Mouse (Mus musculus) MEL (cell line): ENCODE measurements around the gene Cdyl. TPM values are rescaled to one million over a fixed set of nuclear protein-coding genes. Genes with fewer than 3 reads are reported as not detected.

Experiments
- DNase-seq: peaks from one replicate; pipeline ENCODE4 v3.0.0; 2011; ENCODE audit warnings: low read depth, low spot score
- H3K27ac ChIP-seq: 2 replicates; pipeline ENCODE4 v1.5.1; 2012; ENCODE audit warnings: low read depth, mild to moderate bottlenecking, control low read depth, low read length, moderate library complexity; ENCODE audit not compliant: control insufficient read depth
- H3K27me3 ChIP-seq, 2 experiments: fragments of 150-350 bp in 1 of 2; sonication (generic) in 1 of 2; 2 replicates each; pipeline ENCODE4 v1.6.1; 2012; ENCODE audit warnings: low read length in 2 of 2, mild to moderate bottlenecking in 2 of 2, improper control_type of control experiment in 1 of 2, moderate library complexity in 1 of 2; ENCODE audit not compliant: insufficient read depth in 2 of 2, control insufficient read depth in 1 of 2
- H3K36me3 ChIP-seq, 2 experiments: 2 replicates each; pipeline ENCODE4 v1.6.1; 2012 to 2014; ENCODE audit warnings: low read length in 2 of 2, improper control_type of control experiment in 1 of 2, inconsistent platforms in 1 of 2, mild to moderate bottlenecking in 1 of 2; ENCODE audit not compliant: insufficient read depth in 2 of 2, control insufficient read depth in 1 of 2
- H3K4me1 ChIP-seq, 2 experiments: fragments of 150-350 bp in 1 of 2; sonication (generic) in 1 of 2; 2 replicates each; pipeline ENCODE4 v1.6.1; 2012; ENCODE audit warnings: low read length in 2 of 2, improper control_type of control experiment in 1 of 2, mild to moderate bottlenecking in 1 of 2; ENCODE audit not compliant: insufficient read depth in 2 of 2, control insufficient read depth in 1 of 2
- H3K4me3 ChIP-seq, 2 experiments: fragments of 150-350 bp in 1 of 2; sonication (generic) in 1 of 2; 2 replicates each; pipeline ENCODE4 v1.5.1; 2012; ENCODE audit warnings: low read depth in 2 of 2, low read length in 2 of 2, mild to moderate bottlenecking in 2 of 2, moderate library complexity in 2 of 2, control low read depth in 1 of 2, improper control_type of control experiment in 1 of 2; ENCODE audit not compliant: control insufficient read depth in 1 of 2, insufficient read depth in 1 of 2
- H3K79me2 ChIP-seq: 2 replicates; pipeline ENCODE4 v1.6.1; 2012; ENCODE audit warnings: mild to moderate bottlenecking, low read length, moderate library complexity; ENCODE audit not compliant: control insufficient read depth, poor library complexity, insufficient read depth
- H3K9ac ChIP-seq: 2 replicates; pipeline ENCODE4 v1.6.1; 2012; ENCODE audit warnings: low read depth, mild to moderate bottlenecking, control low read depth, low read length, moderate library complexity; ENCODE audit not compliant: control insufficient read depth, poor library complexity, severe bottlenecking
- H3K9me3 ChIP-seq: fragments of 150-350 bp; sonication (generic); replicated peaks from 2 replicates; pipeline ENCODE4 v1.6.1; 2012; ENCODE audit warnings: mild to moderate bottlenecking, low read length, improper control_type of control experiment, moderate library complexity; ENCODE audit not compliant: insufficient read depth
- BHLHE40 ChIP-seq: IDR thresholded peaks from 2 replicates; pipeline ENCODE4 v1.6.1; 2012; ENCODE audit warnings: low read depth, mild to moderate bottlenecking, inconsistent platforms, low read length, improper control_type of control experiment, borderline replicate concordance
- CHD1 ChIP-seq: IDR thresholded peaks from 2 replicates; pipeline ENCODE4 v1.6.1; 2012; ENCODE audit warnings: low read depth, mild to moderate bottlenecking, inconsistent platforms, low read length, improper control_type of control experiment
- E2F4 ChIP-seq: IDR thresholded peaks from 2 replicates; pipeline ENCODE4 v1.6.1; 2011; ENCODE audit warnings: low read depth, low read length, improper control_type of control experiment, borderline replicate concordance
- EP300 ChIP-seq, 2 experiments: IDR thresholded peaks; 2 replicates each; pipeline ENCODE4 v1.6.1; 2011; ENCODE audit warnings: improper control_type of control experiment in 2 of 2, low read length in 2 of 2, low read depth in 1 of 2, mild to moderate bottlenecking in 1 of 2
- GATA1 ChIP-seq: IDR thresholded peaks from 2 replicates; pipeline ENCODE4 v1.6.1; 2011; ENCODE audit warnings: low read depth, low read length, improper control_type of control experiment
- JUND ChIP-seq: IDR thresholded peaks from 2 replicates; pipeline ENCODE4 v1.6.1; 2011; ENCODE audit warnings: low read depth, mild to moderate bottlenecking, improper control_type of control experiment, low read length
- KAT2A ChIP-seq: conservative IDR thresholded peaks from 2 replicates; pipeline ENCODE4 v1.6.1; 2012; ENCODE audit warnings: low read depth, low read length, improper control_type of control experiment, inconsistent platforms
- MEF2A ChIP-seq: IDR thresholded peaks from 2 replicates; pipeline ENCODE4 v1.6.1; 2014; ENCODE audit warnings: low read depth, mild to moderate bottlenecking, inconsistent platforms, low read length, improper control_type of control experiment; ENCODE audit not compliant: poor library complexity, insufficient replicate concordance, severe bottlenecking; ENCODE audit errors: extremely low read depth
- MXI1 ChIP-seq: IDR thresholded peaks from 2 replicates; pipeline ENCODE4 v1.6.1; 2011; ENCODE audit warnings: mild to moderate bottlenecking, low read depth, low read length, improper control_type of control experiment
- NRF1 ChIP-seq: IDR thresholded peaks from 2 replicates; pipeline ENCODE4 v1.6.1; 2014; ENCODE audit warnings: low read depth, mild to moderate bottlenecking, inconsistent platforms, low read length, improper control_type of control experiment, moderate library complexity; ENCODE audit not compliant: poor library complexity, insufficient read depth, severe bottlenecking
- POLR2A ChIP-seq, 2 experiments: IDR thresholded peaks; 2 replicates each; pipeline ENCODE4 v1.6.1; 2011 to 2012; ENCODE audit warnings: low read length in 2 of 2, mild to moderate bottlenecking in 2 of 2, control low read depth in 1 of 2, improper control_type of control experiment in 1 of 2, low read depth in 1 of 2, moderate library complexity in 1 of 2; ENCODE audit not compliant: control insufficient read depth in 1 of 2, insufficient read depth in 1 of 2, poor library complexity in 1 of 2
- RCOR1 ChIP-seq: IDR thresholded peaks from 2 replicates; pipeline ENCODE4 v1.6.1; 2012; ENCODE audit warnings: low read depth, mild to moderate bottlenecking, inconsistent platforms, low read length, improper control_type of control experiment
- SIN3A ChIP-seq: IDR thresholded peaks from 2 replicates; pipeline ENCODE4 v1.6.1; 2012; ENCODE audit warnings: low read length, improper control_type of control experiment, inconsistent platforms
- SMC3 ChIP-seq: IDR thresholded peaks from 2 replicates; pipeline ENCODE4 v1.6.1; 2011; ENCODE audit warnings: low read depth, low read length, improper control_type of control experiment
- TAL1 ChIP-seq: IDR thresholded peaks from 2 replicates; pipeline ENCODE4 v1.6.1; 2012; ENCODE audit warnings: mild to moderate bottlenecking, inconsistent platforms, low read length, moderate library complexity, mixed read lengths
- TBP ChIP-seq: IDR thresholded peaks from 2 replicates; pipeline ENCODE4 v1.8.0; 2011; ENCODE audit warnings: low read depth, low read length, improper control_type of control experiment
- ZKSCAN1 ChIP-seq: IDR thresholded peaks from 2 replicates; pipeline ENCODE4 v1.6.1; 2012; ENCODE audit warnings: low read depth, mild to moderate bottlenecking, inconsistent platforms, low read length, improper control_type of control experiment, moderate library complexity
- ZMIZ1 ChIP-seq: IDR thresholded peaks from 2 replicates; pipeline ENCODE4 v1.6.1; 2012; ENCODE audit warnings: low read depth, mild to moderate bottlenecking, inconsistent platforms, low read length, improper control_type of control experiment, moderate library complexity
- ZNF384 ChIP-seq: IDR thresholded peaks from 2 replicates; pipeline ENCODE4 v1.6.1; 2012; ENCODE audit warnings: low read depth, mild to moderate bottlenecking, inconsistent platforms, low read length, improper control_type of control experiment
- polyA plus RNA-seq, 2 experiments: library from polyadenylated mRNA; stranded (reverse) in 1 of 2; unstranded in 1 of 2; fragments of >175 nt in 1 of 2; fragments of >200 nt in 1 of 2; gene quantifications; 2 replicates each; pipeline versions ENCODE4 v1.2.1 to v1.2.4; 2012; ENCODE audit warnings: low replicate concordance in 2 of 2, low read depth in 1 of 2; ENCODE audit not compliant: insufficient read length in 2 of 2, insufficient read depth in 1 of 2, missing spikeins in 1 of 2
- total RNA-seq: library from RNA; depleted of rRNA; stranded (reverse); fragments of 300-350 nt; gene quantifications from 2 replicates; pipeline ENCODE4 v1.2.3, GENCODE M21; 2012

Gene Cdyl
- total and polyA plus RNA-seq, 3 experiments: 8.9 to 32.2 TPM; not detected in 1

DNA sequence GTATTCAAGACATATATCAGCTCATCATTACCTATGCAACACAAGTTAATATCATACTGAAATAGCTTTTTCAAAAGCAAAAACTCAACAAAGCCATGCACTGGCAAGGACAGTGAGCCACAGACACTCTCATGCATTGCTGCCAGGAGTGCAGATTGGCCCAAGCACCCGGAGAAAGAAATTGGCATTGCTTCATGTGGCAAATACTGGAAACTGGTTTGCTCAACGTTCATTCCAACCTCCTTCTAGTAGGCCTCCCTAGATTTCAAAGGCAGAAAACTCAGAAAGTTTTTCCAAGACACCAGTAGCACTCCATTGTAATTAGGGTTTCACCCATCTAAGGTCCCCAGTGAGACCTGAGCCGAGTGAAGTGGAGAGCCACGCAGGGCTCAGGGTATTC lies 6.8 kb upstream of the Cdyl start:
- no peak overlapping the region for H3K4me3 ChIP-seq
- peaks cover 0 to 9% of the 10 kb centered on the region in 2 experiments; a peak in 2 of 4 replicates for H3K36me3 ChIP-seq
- H3K4me1 ChIP-seq: peaks cover 3% of the 10 kb centered on the region in 2 experiments; a peak in 3 of 4 replicates
- TF ChIP-seq NRF1 (no peak), MXI1 (no peak), POLR2A (IDR thresholded peaks at IDR 0.05; ENCODE audit: control insufficient read depth in 1 of 2, insufficient read depth in 1 of 2, low read depth in 1 of 2, low read length in 2 of 2, poor library complexity in 1 of 2) (no peak), ZKSCAN1 (no peak), MEF2A (no peak), ZNF384 (no peak), TAL1 (no peak), ZMIZ1 (no peak), KAT2A (no peak), BHLHE40 (no peak), EP300 (IDR thresholded peaks at IDR 0.05; ENCODE audit: low read depth in 1 of 2, low read length in 2 of 2) (no peak), RCOR1 (no peak), GATA1 (no peak), CHD1 (no peak), JUND (no peak), SMC3 (no peak), SIN3A (no peak), E2F4 (no peak)
- TF ChIP-seq, all 39 proteins: peak for 0
- no peak overlapping the region for H3K9ac ChIP-seq
- DNase-seq: no peak
- H3K9me3 ChIP-seq: no peaks in the 10 kb centered on the region
- H3K27ac ChIP-seq: no peak overlapping the region
- H3K27me3 ChIP-seq: no peaks in the 10 kb centered on the region
- H3K79me2 ChIP-seq: no peaks in the 10 kb centered on the region

DNA sequence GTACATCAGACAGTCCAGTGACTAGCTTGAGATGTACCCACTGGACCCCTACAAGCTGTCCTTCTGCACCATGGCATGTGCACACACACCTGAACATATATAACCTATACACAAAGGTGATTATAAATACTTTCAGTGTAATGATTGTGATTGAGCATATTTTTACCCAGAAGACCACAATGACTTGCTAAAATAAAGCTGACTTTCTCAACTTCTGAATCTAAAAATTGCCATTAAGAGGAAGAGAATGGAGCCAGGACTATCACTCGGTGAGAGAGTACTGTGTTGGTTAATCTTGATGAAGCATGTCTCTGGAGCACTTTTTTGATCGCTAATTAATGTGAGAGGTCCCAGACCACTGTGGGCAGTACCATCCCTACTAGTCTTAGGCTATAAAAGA lies 2.8 kb upstream of the Cdyl start:
- Histone ChIP-seq H3K9me3 (no peaks in the 10 kb centered on the region), H3K4me1 (0 out of 4 replicates have a peak, but pooled peaks cover 0 to 2% of the 10 kb centered on the region in 2 experiments), H3K36me3 (no peaks in the 10 kb centered on the region), H3K4me3 (no peak overlapping the region), H3K27me3 (no peaks in the 10 kb centered on the region; a peak in 1 of 4 replicates), H3K9ac (no peak overlapping the region), H3K79me2 (no peaks in the 10 kb centered on the region), H3K27ac (no peak overlapping the region)
- no peak for DNase-seq
- TF ChIP-seq ZMIZ1: no peak
- TF ChIP-seq TBP: no peak
- TF ChIP-seq GATA1: no peak
